Mouse (Mus musculus): Measurements from ENCODE around the gene Kansl1.

- TF ChIP-seq CTCF (IDR thresholded peaks at IDR 0.05; ENCODE audit: low read depth, low read length) (no peak), POLR2A (IDR thresholded peaks at IDR 0.05; ENCODE audit: borderline replicate concordance, low read depth, low read length) (no peak)
Observed at GRCm38 (mm10) chr11:104443359-104443758, 25.3 kb downstream of the Kansl1 start.

Data from bone marrow macrophage, adult 2 months (primary cell).